Mouse (Mus musculus): ENCODE measurements around the gene Nthl1. TPM values are rescaled to one million over a fixed set of nuclear protein-coding genes. Genes with fewer than 3 reads are reported as not detected.
A peak's percentile ranks its signal among the peaks of the same experiment; 100 is the strongest.

Gene Nthl1
- 10.0 and 12.3 TPM in 2 replicates for polyA plus RNA-seq (2014; fragmentation: Nextera tagmentation; extraction: Ambion mirVana)

DNA sequence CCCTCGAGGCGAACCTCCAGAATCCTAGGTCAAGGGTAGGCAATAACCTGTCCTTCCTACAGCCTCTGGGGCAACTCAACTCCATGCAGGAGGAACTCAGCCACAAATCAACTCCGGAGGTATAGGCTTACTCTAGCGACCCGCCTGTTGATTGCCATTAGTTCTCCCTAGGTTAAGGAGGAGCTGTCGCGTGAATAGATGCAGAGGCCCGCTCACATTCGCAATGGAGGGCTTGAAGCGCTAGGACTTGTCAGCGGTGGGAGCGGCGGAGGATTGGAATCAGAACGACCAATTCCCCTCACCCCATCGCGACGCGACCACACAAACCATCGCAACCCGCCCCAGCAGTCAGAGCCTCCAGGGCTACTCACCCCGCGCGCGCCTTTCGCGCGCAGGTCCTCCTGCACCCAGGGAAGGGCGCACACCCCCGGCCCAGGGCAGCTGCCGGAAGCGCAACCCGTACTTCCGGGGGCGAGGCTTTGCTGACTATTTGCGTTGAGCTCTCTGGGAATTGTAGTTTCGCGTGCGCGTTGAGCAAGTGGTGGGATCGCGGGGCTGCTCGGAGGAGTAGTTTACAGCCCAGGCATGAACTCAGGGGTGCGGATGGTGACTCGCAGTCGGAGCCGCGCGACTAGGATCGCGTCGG, at the start of gene Nthl1, which contains the start of gene Tsc2:
Gene Nthl1, plus strand, starts transcription at position 514 of the 646 bp plus-strand sequence.
Gene Tsc2, minus strand, starts transcription at position 464 of the 646 bp plus-strand sequence.
- Histone ChIP-seq H3K4me1 (ENCODE audit: control insufficient read depth, insufficient read depth, low read length) (peaks cover 11% of the 10 kb centered on the region; the same call in 1 of the 2 replicates), H3K27me3 (replicated peaks; ENCODE audit: control insufficient read depth, insufficient read depth, low read length) (no peaks in the 10 kb centered on the region), H3K9ac (ENCODE audit: low read length) (peak within 1 kb of the TSS; percentile 76), H3K4me2 (ENCODE audit: low read length) (peak within 1 kb of the TSS; percentile 82), H3K36me3 (ENCODE audit: control insufficient read depth, insufficient read depth, low read length) (peaks cover 32% of the 10 kb centered on the region), H3K9me3 (replicated peaks; ENCODE audit: control insufficient read depth, low read length) (no peaks in the 10 kb centered on the region), H3K27ac (ENCODE audit: low read depth, low read length) (peak within 1 kb of the TSS; percentile 75; the same call in 1 of the 2 replicates), H3K4me3 (ENCODE audit: low read depth, low read length) (peak within 1 kb of the TSS; percentile 69)
- WGBS = 2% methylated on average over 51 of the region's 51 CpGs
- DNase-seq (ENCODE audit: low spot score) (peak; percentile 95), ATAC-seq (peak; percentile 92)

DNA sequence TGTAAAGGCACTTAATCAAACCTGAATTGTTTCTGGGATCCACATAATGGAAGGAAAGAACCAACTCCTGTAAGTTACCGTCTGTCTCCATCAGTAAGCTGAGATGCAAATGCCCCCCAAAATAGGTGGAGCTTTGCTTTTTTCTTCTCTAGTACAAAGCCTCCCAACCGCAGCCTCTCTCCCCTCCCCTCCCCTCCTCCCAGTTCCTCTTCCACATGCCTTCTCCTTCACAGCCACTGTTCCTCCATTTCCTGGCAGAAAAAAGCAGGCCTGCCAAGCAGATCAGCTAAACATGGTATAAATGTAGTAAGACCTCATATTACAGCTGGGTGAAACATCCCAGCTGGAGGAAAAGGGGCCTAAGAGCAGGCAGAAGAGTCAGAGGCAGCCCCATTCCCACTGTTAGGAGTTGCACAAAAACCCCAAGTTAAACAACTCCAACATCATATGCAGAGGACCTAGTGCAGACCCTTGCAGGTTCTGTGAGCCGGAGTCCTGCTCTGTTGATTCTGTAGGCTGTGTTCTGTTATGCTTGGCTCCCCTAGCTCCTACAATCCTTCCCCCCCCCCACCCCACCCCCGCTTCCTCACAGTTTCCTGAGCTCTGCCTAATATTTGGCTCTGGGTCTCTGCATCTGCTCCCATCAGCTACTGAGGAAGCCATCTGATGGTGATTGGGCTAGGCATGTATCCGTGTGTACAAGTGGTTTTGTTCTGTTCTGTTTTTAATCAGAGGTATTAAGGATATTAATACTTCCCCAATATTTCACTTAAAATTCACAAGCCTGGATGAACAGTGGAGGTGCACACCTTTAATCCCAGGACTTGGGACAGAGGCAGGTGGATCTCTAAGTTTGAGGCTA, 48.6 kb upstream of the Nthl1 start:
- Histone ChIP-seq H3K27ac (ENCODE audit: low read depth, low read length) (no peak overlapping the region), H3K4me1 (ENCODE audit: control insufficient read depth, insufficient read depth, low read length) (no peaks in the 10 kb centered on the region), H3K4me2 (ENCODE audit: low read length) (no peak overlapping the region), H3K9ac (ENCODE audit: low read length) (no peak overlapping the region), H3K36me3 (ENCODE audit: control insufficient read depth, insufficient read depth, low read length) (peaks cover 81% of the 10 kb centered on the region), H3K9me3 (replicated peaks; ENCODE audit: control insufficient read depth, low read length) (no peaks in the 10 kb centered on the region), H3K4me3 (ENCODE audit: low read depth, low read length) (no peak overlapping the region), H3K27me3 (replicated peaks; ENCODE audit: control insufficient read depth, insufficient read depth, low read length) (no peaks in the 10 kb centered on the region)
- ATAC-seq (no peak), DNase-seq (ENCODE audit: low spot score) (no peak)
- 71% methylated on average over 5 of the region's 5 CpGs for WGBS

- DNase-seq (ENCODE audit: low spot score) (no peak), ATAC-seq (no peak)
- WGBS = 82% methylated on average over 3 of the region's 3 CpGs
- Histone ChIP-seq H3K27me3 (replicated peaks; ENCODE audit: control insufficient read depth, insufficient read depth, low read length) (no peaks in the 10 kb centered on the region), H3K9ac (ENCODE audit: low read length) (no peak overlapping the region), H3K4me1 (ENCODE audit: control insufficient read depth, insufficient read depth, low read length) (no peaks in the 10 kb centered on the region), H3K9me3 (replicated peaks; ENCODE audit: control insufficient read depth, low read length) (no peaks in the 10 kb centered on the region), H3K4me2 (ENCODE audit: low read length) (no peak overlapping the region), H3K36me3 (ENCODE audit: control insufficient read depth, insufficient read depth, low read length) (peaks cover 82% of the 10 kb centered on the region), H3K27ac (ENCODE audit: low read depth, low read length) (no peak overlapping the region), H3K4me3 (ENCODE audit: low read depth, low read length) (no peak overlapping the region)
Measured at GRCm38 (mm10) chr17:24584520-24584919, 48.0 kb upstream of the Nthl1 start.

- 96% methylated on average over 4 of the region's 4 CpGs for WGBS
- no peaks in the 10 kb centered on the region for H3K27me3 ChIP-seq (replicated peaks; ENCODE audit: control insufficient read depth, insufficient read depth, low read length)
- H3K36me3 ChIP-seq (ENCODE audit: control insufficient read depth, insufficient read depth, low read length) = peaks cover 79% of the 10 kb centered on the region
- H3K4me2 ChIP-seq (ENCODE audit: low read length) = no peak overlapping the region
- ATAC-seq = no peak
- no peaks in the 10 kb centered on the region for H3K4me1 ChIP-seq (ENCODE audit: control insufficient read depth, insufficient read depth, low read length)
- no peak overlapping the region for H3K4me3 ChIP-seq (ENCODE audit: low read depth, low read length)
- H3K9ac ChIP-seq (ENCODE audit: low read length) = no peak overlapping the region
- DNase-seq (ENCODE audit: low spot score) = no peak
- H3K9me3 ChIP-seq (replicated peaks; ENCODE audit: control insufficient read depth, low read length) = no peaks in the 10 kb centered on the region
- no peak overlapping the region for H3K27ac ChIP-seq (ENCODE audit: low read depth, low read length)
Measured at GRCm38 (mm10) chr17:24586532-24586931, 45.9 kb upstream of the Nthl1 start.

- H3K36me3 ChIP-seq (ENCODE audit: control insufficient read depth, insufficient read depth, low read length) = peaks cover 88% of the 10 kb centered on the region
- WGBS = 86% methylated on average over 3 of the region's 3 CpGs
Measured at GRCm38 (mm10) chr17:24590943-24591342, 41.5 kb upstream of the Nthl1 start.

GRCm38 (mm10) chr17:24591695-24592094, 40.8 kb upstream of the Nthl1 start:
- no peak overlapping the region for H3K9ac ChIP-seq (ENCODE audit: low read length)
- WGBS = 93% methylated on average over 5 of the region's 5 CpGs
- no peak for DNase-seq (ENCODE audit: low spot score)

More at GRCm38 (mm10) chr17:24590943-24591342, 41.5 kb upstream of the Nthl1 start:
- Histone ChIP-seq H3K27me3 (replicated peaks; ENCODE audit: control insufficient read depth, insufficient read depth, low read length) (no peaks in the 10 kb centered on the region), H3K4me1 (ENCODE audit: control insufficient read depth, insufficient read depth, low read length) (no peaks in the 10 kb centered on the region), H3K9ac (ENCODE audit: low read length) (no peak overlapping the region), H3K4me3 (ENCODE audit: low read depth, low read length) (no peak overlapping the region), H3K4me2 (ENCODE audit: low read length) (no peak overlapping the region), H3K27ac (ENCODE audit: low read depth, low read length) (no peak overlapping the region), H3K9me3 (replicated peaks; ENCODE audit: control insufficient read depth, low read length) (no peaks in the 10 kb centered on the region)
- ATAC-seq = no peak
- DNase-seq (ENCODE audit: low spot score) = no peak

GRCm38 (mm10) chr17:24593248-24593647, 39.2 kb upstream of the Nthl1 start:
- Histone ChIP-seq H3K4me2 (ENCODE audit: low read length) (no peak overlapping the region), H3K27me3 (replicated peaks; ENCODE audit: control insufficient read depth, insufficient read depth, low read length) (no peaks in the 10 kb centered on the region), H3K36me3 (ENCODE audit: control insufficient read depth, insufficient read depth, low read length) (peaks cover 89% of the 10 kb centered on the region), H3K4me1 (ENCODE audit: control insufficient read depth, insufficient read depth, low read length) (no peaks in the 10 kb centered on the region), H3K4me3 (ENCODE audit: low read depth, low read length) (no peak overlapping the region), H3K27ac (ENCODE audit: low read depth, low read length) (no peak overlapping the region), H3K9me3 (replicated peaks; ENCODE audit: control insufficient read depth, low read length) (no peaks in the 10 kb centered on the region), H3K9ac (ENCODE audit: low read length) (no peak overlapping the region)
- ATAC-seq (no peak), DNase-seq (ENCODE audit: low spot score) (no peak)
- WGBS = 86% methylated on average over 5 of the region's 5 CpGs

More at GRCm38 (mm10) chr17:24591695-24592094, 40.8 kb upstream of the Nthl1 start:
- Histone ChIP-seq H3K27me3 (replicated peaks; ENCODE audit: control insufficient read depth, insufficient read depth, low read length) (no peaks in the 10 kb centered on the region), H3K4me1 (ENCODE audit: control insufficient read depth, insufficient read depth, low read length) (no peaks in the 10 kb centered on the region), H3K36me3 (ENCODE audit: control insufficient read depth, insufficient read depth, low read length) (peaks cover 88% of the 10 kb centered on the region), H3K4me3 (ENCODE audit: low read depth, low read length) (no peak overlapping the region), H3K9me3 (replicated peaks; ENCODE audit: control insufficient read depth, low read length) (no peaks in the 10 kb centered on the region), H3K27ac (ENCODE audit: low read depth, low read length) (no peak overlapping the region), H3K4me2 (ENCODE audit: low read length) (no peak overlapping the region)
- ATAC-seq = no peak

- WGBS = 94% methylated on average over 26 of the region's 26 CpGs
- H3K9me3 ChIP-seq (replicated peaks; ENCODE audit: control insufficient read depth, low read length) = no peaks in the 10 kb centered on the region
- no peak overlapping the region for H3K4me2 ChIP-seq (ENCODE audit: low read length)
- no peaks in the 10 kb centered on the region for H3K27me3 ChIP-seq (replicated peaks; ENCODE audit: control insufficient read depth, insufficient read depth, low read length)
- no peak overlapping the region for H3K4me3 ChIP-seq (ENCODE audit: low read depth, low read length)
- H3K4me1 ChIP-seq (ENCODE audit: control insufficient read depth, insufficient read depth, low read length) = no peaks in the 10 kb centered on the region
- ATAC-seq (no peak), DNase-seq (ENCODE audit: low spot score) (no peak)
- no peak overlapping the region for H3K27ac ChIP-seq (ENCODE audit: low read depth, low read length)
- peaks cover 97% of the 10 kb centered on the region for H3K36me3 ChIP-seq (ENCODE audit: control insufficient read depth, insufficient read depth, low read length)
- H3K9ac ChIP-seq (ENCODE audit: low read length) = no peak overlapping the region
Measured at GRCm38 (mm10) chr17:24593992-24594890, 38.2 kb upstream of the Nthl1 start.
